Mouse (Mus musculus) thymus, adult 2 months (tissue): ENCODE data around the gene Fam117b.

ENCODE experiments used
- CTCF ChIP-seq: fragments of 200-500 bp; IDR thresholded peaks from 2 replicates; pipeline ENCODE4 v1.5.1; 2012; ENCODE audit warnings: mild to moderate bottlenecking, control low read depth, low read length, moderate library complexity, borderline replicate concordance; ENCODE audit not compliant: control insufficient read depth, poor library complexity, insufficient read depth; ENCODE audit errors: extremely low read depth
- POLR2A ChIP-seq: fragments of 200-500 bp; IDR thresholded peaks from 2 replicates; pipeline ENCODE4 v1.6.1; 2012; ENCODE audit warnings: mild to moderate bottlenecking, low read length, control low read depth, moderate library complexity; ENCODE audit not compliant: control insufficient read depth, poor library complexity, insufficient read depth; ENCODE audit errors: extremely low read depth

DNA sequence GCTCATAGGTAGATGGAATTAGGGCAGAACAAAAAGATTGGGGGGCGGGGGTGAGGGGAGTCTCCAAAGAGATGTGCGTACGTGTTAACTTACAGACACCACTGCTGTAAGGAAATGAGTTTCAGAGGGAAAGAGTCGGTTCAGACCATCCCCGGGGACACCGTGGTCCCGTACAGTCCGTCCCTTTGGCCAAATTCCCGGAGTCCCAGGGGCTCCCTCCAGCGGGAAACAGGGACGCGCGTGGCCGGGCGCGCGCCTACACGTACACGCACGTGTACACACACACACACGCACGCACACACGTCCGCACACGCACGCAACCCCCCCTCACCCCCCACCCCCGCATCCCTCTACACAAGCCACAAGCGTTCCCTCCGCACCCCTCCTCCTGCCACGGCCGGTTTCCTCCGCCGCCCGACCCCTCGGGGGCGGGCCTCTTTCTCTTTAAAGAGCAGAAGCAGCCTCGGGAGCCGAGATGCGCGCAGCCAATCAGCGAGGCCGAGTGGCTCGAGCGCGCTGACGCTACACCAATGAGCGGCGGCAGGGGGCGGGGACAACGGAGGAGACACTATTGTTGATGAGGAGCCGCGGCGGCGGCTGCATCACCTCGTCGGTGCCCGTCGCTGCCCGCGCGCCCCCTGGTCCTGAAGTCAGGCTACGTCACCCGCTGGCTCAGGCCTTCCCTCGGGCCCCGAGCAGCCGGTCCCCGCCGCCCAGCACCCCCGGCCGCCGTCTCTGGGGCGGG is at the start of gene Fam117b:
- TF ChIP-seq CTCF, result no peak
- peak; percentile 71 for TF ChIP-seq POLR2A
